Mouse (Mus musculus) embryonic facial prominence, embryonic 10.5 days (tissue): ENCODE measurements around the gene Prss56. TPM values are rescaled to one million over a fixed set of nuclear protein-coding genes. Genes with fewer than 3 reads are reported as not detected.

Source experiments
- DNase-seq: peaks from one replicate; pipeline ENCODE4 v3.0.0-alpha.2; 2017; ENCODE audit warnings: low spot score
- H3K27ac ChIP-seq: fragments of 300-500 bp; sonication (generic); replicated peaks from 2 replicates; pipeline ENCODE4 v1.5.1; 2016; ENCODE audit warnings: mild to moderate bottlenecking
- H3K27me3 ChIP-seq: fragments of 300-500 bp; sonication (generic); replicated peaks from 2 replicates; pipeline ENCODE4 v1.6.1; 2016; ENCODE audit warnings: low read depth, mild to moderate bottlenecking; ENCODE audit not compliant: poor library complexity, severe bottlenecking
- H3K36me3 ChIP-seq: fragments of 300-500 bp; sonication (generic); replicated peaks from 2 replicates; pipeline ENCODE4 v1.6.1; 2016; ENCODE audit warnings: mild to moderate bottlenecking, moderate library complexity
- H3K4me1 ChIP-seq: fragments of 300-500 bp; sonication (generic); 2 replicates; pipeline ENCODE4 v1.6.1; 2016
- H3K4me3 ChIP-seq: fragments of 300-500 bp; sonication (generic); 2 replicates; pipeline ENCODE4 v1.5.1; 2016; ENCODE audit warnings: mild to moderate bottlenecking, moderate library complexity
- H3K9me3 ChIP-seq: fragments of 300-500 bp; sonication (generic); 2 replicates; pipeline ENCODE4 v1.6.1; 2016; ENCODE audit warnings: mild to moderate bottlenecking
- WGBS: fragments of 180-500 bp; shearing (Covaris S2); methylation state at CpG from one replicate; pipeline ENCODE4 v1.1.7; 2016; 5-methylcytosine and 5-hydroxymethylcytosine counted together
- polyA plus RNA-seq: library from polyadenylated mRNA; unstranded; fragments of >200 nt; fragmentation: Nextera tagmentation; extraction: Ambion mirVana; gene quantifications from 2 replicates; pipeline ENCODE4 v1.2.1, GENCODE M21; 2016

The Prss56 gene
- polyA plus RNA-seq, 1 experiment from 2014 or later: 0.71 TPM

GRCm38 (mm10) chr1:87214748-87215147 is 31.6 kb downstream of the Prss56 start:
- peak overlapping the region; percentile 85 for H3K4me3 ChIP-seq
- no peak for DNase-seq
- no peaks in the 10 kb centered on the region for H3K27me3 ChIP-seq
- peak overlapping the region; percentile 99 for H3K27ac ChIP-seq
- no peaks in the 10 kb centered on the region for H3K9me3 ChIP-seq
- H3K36me3 ChIP-seq: peaks cover 20% of the 10 kb centered on the region
- WGBS: 40% methylated on average over 4 of the region's 4 CpGs
- peaks cover 30% of the 10 kb centered on the region for H3K4me1 ChIP-seq

GRCm38 (mm10) chr1:87217938-87218337 is 34.8 kb downstream of the Prss56 start:
- Histone ChIP-seq H3K4me3 (no peak overlapping the region), H3K27ac (no peak overlapping the region), H3K27me3 (no peaks in the 10 kb centered on the region), H3K4me1 (peaks cover 28% of the 10 kb centered on the region), H3K36me3 (peaks cover 52% of the 10 kb centered on the region), H3K9me3 (no peaks in the 10 kb centered on the region)
- DNase-seq: no peak
- 70% methylated on average over 3 of the region's 3 CpGs for WGBS

GRCm38 (mm10) chr1:87225739-87226138 is 42.6 kb downstream of the Prss56 start:
- WGBS: 95% methylated on average over 8 of the region's 8 CpGs

GRCm38 (mm10) chr1:87226409-87227159 is 43.5 kb downstream of the Prss56 start:
- Histone ChIP-seq H3K27ac (no peak overlapping the region), H3K4me3 (no peak overlapping the region), H3K4me1 (no peaks in the 10 kb centered on the region), H3K36me3 (peaks cover 100% of the 10 kb centered on the region), H3K27me3 (no peaks in the 10 kb centered on the region), H3K9me3 (no peaks in the 10 kb centered on the region)
- DNase-seq: no peak
- WGBS: 93% methylated on average over 1 of the region's 1 CpGs

More at GRCm38 (mm10) chr1:87225739-87226138, 42.6 kb downstream of the Prss56 start:
- no peak overlapping the region for H3K4me3 ChIP-seq
- H3K27ac ChIP-seq: no peak overlapping the region
- DNase-seq: no peak
- peaks cover 100% of the 10 kb centered on the region for H3K36me3 ChIP-seq
- H3K27me3 ChIP-seq: no peaks in the 10 kb centered on the region
- no peaks in the 10 kb centered on the region for H3K4me1 ChIP-seq
- no peaks in the 10 kb centered on the region for H3K9me3 ChIP-seq

- WGBS: 90% methylated on average over 3 of the region's 3 CpGs
- no peak overlapping the region for H3K4me3 ChIP-seq
- H3K4me1 ChIP-seq: no peaks in the 10 kb centered on the region
- H3K27me3 ChIP-seq: no peaks in the 10 kb centered on the region
- H3K36me3 ChIP-seq: peaks cover 100% of the 10 kb centered on the region
- no peak for DNase-seq
- no peaks in the 10 kb centered on the region for H3K9me3 ChIP-seq
- H3K27ac ChIP-seq: no peak overlapping the region
Observed at GRCm38 (mm10) chr1:87227160-87227550, 44.0 kb downstream of the Prss56 start.

DNA sequence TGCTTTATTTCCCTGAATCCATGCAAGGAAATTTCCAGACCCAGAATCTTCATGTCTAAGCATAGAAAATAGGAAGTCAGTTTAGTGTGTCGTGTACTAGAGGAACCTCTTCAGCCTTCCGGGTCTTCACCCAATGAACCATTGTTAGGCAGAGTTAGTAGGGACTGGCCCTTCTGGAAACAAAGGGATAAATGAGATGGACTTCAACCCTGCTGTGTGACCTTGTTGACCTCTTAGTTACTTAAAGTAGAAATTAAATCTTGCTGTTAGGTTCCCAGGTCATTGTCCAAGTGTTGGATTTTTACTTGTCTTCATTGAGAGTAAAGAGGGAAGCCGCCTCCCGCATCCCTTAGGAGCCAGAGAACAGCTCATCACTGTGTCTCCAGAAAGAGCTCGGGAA is 47.5 kb downstream of the Prss56 start:
- 82% methylated on average over 5 of the region's 5 CpGs for WGBS
- no peak for DNase-seq
- Histone ChIP-seq H3K36me3 (peaks cover 99% of the 10 kb centered on the region), H3K9me3 (no peaks in the 10 kb centered on the region), H3K4me3 (no peak overlapping the region), H3K4me1 (no peaks in the 10 kb centered on the region), H3K27ac (no peak overlapping the region), H3K27me3 (no peaks in the 10 kb centered on the region)

DNA sequence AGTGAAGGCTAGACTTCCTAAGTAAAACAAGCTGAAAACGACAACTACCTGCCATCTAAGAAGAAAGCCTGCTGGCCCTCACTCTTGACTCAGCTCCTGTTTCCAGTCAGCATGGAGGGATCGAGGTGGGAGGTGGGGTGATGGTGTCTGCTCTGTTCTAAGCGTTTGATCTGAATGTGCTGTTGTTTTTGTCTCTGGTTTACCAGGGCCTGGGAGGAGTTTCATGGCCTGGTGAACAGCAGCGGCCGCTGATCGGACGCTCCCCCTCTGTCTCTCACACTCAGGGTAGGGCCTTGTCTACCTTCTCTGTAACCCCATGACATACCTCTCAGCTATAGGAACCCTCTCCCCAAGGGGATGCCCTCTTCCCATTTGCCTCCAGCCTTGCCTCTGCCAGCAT is 49.1 kb downstream of the Prss56 start:
- Histone ChIP-seq H3K36me3 (peaks cover 99% of the 10 kb centered on the region), H3K4me1 (no peaks in the 10 kb centered on the region), H3K9me3 (no peaks in the 10 kb centered on the region), H3K27ac (no peak overlapping the region), H3K4me3 (no peak overlapping the region), H3K27me3 (no peaks in the 10 kb centered on the region)
- 82% methylated on average over 7 of the region's 7 CpGs for WGBS
- no peak for DNase-seq

Other genes starting within 250 kb of the Prss56 start
- not detected in 2 replicates for gene Alppl2, start 93.4 kb upstream of the Prss56 start, polyA plus RNA-seq
- gene Alpi, start 81.7 kb upstream of the Prss56 start, polyA plus RNA-seq: not detected in 2 replicates
- not detected in 2 replicates for gene Akp3, start 58.3 kb upstream of the Prss56 start, polyA plus RNA-seq
- 1.2 and 3.1 TPM in 2 replicates for gene Ecel1, start 26.8 kb upstream of the Prss56 start, polyA plus RNA-seq
- gene Chrnd, start 7.3 kb downstream of the Prss56 start, polyA plus RNA-seq: 0.13 and 0.17 TPM in 2 replicates
- gene Chrng, start 21.3 kb downstream of the Prss56 start, polyA plus RNA-seq: 0.35 and 0.39 TPM in 2 replicates
- 175 and 185 TPM in 2 replicates for gene Eif4e2, start 30.6 kb downstream of the Prss56 start, polyA plus RNA-seq
- 0.69 and 0.77 TPM in 2 replicates for gene Efhd1, start 81.0 kb downstream of the Prss56 start, polyA plus RNA-seq
- gene Gigyf2, start 143.7 kb downstream of the Prss56 start, polyA plus RNA-seq: 49.7 and 55.2 TPM in 2 replicates
- gene Kcnj13, start 211.4 kb downstream of the Prss56 start, polyA plus RNA-seq: 1.4 and 1.8 TPM in 2 replicates